Mouse (Mus musculus) ovary, postnatal 10 days (tissue): ENCODE data around the gene Gsg1l.

Source experiments
- DNase-seq: peaks from one replicate; pipeline ENCODE4 v3.0.0; 2022; ENCODE audit warnings: low spot score

Gsg1l gene

GRCm38 (mm10) chr7:125864026-125864425, 218.2 kb downstream of the Gsg1l start:
- DNase-seq, result no peak

DNA sequence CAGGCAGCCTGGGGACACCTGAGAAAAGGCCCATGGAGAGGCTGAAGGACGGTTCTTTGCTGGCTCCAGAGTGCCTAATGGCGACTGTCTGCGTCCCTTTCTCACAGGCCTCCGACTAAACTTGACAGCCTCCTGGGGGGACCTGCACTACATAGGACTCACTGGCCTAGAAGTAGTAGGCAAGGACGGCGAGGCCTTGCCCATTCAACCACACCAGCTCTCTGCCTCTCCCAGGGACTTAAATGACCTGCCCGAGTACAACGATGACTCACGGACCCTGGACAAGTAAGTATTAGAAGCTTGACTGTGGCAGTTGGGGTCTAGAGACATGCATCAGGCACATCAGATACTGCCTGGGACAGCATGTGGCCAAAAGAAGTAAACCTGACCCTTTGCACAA, 221.8 kb downstream of the Gsg1l start:
- no peak for DNase-seq

DNA sequence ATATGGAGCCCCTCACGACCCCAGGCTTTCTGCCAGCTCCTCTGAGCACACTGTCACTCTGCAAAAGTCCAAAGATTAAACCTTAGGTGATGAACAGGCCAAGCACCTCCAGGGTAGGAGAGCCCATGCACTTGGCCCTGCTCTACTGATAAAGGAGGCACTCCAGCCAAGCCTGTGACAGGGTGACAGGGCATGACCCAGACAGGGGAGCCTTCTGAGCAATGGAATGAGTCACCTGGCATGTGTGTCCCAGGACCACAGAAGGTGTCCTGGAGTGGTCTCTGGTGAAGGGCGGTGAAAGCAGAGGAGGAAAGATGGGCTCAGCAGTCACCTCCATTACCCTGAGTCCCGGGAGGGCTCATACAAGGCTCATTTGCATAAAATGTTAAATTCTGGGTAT, 222.6 kb downstream of the Gsg1l start:
- DNase-seq, result no peak

DNA sequence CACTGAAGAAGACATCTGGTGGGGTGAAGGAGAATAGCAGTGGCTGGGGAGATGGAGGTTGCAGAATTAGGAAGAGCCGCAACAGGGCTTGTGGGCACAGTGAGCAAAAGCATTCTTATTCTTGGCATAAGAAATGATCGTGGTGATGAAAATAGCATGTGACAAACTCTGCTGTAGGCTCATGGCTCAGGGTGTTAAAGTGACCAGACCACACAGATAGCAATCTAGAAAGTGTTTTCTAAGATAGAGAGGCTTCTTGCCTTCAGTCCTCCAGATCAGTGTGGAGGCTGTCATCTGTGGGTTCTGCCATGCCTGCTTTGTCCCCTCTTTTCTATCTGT, 234.7 kb downstream of the Gsg1l start:
- no peak for DNase-seq

DNA sequence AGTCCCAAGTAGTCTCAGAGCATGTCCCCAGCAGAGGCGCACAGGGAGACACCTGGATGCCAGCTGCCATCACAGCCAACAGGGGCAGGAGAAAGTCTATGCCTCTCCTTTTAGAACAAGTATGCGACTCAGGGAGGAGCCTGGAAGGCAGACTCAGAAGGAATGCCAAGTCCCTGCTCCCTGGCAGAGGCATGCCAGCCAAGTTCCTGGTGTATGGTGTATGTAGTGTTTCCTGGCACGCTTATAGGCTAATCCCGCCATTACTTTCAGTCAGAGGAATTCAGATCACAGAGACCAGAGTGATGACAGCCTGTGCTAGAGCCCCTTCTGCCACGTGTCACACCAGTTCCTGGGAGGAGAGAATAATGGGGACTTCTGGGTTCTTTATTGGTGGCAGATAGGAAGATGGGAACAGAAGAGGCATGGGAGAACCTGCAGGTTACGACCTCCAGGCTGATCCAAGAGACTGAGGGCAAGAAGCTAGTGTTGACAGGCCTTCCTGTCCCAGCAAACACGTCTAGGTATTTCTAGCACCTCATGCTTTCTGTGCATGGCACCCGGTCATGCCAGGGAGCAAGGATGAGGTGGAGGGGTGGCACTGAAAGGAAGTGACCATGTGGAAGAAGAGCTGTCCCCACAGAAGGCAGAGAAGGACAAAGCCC, 235.2 kb downstream of the Gsg1l start:
- no peak for DNase-seq

- no peak for DNase-seq
Measured at GRCm38 (mm10) chr7:125845611-125846010, 236.6 kb downstream of the Gsg1l start.

GRCm38 (mm10) chr7:125838078-125838742, 244.0 kb downstream of the Gsg1l start:
- DNase-seq, result no peak

DNA sequence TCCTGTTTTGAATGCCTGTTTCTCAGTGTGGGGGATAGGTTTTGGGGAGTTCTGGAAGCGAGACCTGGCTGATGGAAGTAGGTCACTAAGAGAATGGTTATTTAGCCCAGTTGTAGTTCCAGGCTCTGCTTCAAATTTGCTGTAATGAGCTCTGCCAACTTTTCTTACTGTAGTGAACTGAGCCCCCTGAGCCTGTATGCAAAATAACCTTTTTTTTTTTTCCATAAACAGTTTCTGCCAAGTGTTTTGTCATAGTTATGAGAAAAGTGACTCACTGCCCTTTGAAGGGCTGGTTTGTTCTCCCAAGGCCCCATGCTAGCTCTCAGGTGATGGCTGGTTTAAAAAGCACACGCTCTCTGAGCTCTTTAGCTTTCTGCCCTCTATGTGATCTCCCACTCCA, 248.7 kb downstream of the Gsg1l start:
- no peak for DNase-seq

DNA sequence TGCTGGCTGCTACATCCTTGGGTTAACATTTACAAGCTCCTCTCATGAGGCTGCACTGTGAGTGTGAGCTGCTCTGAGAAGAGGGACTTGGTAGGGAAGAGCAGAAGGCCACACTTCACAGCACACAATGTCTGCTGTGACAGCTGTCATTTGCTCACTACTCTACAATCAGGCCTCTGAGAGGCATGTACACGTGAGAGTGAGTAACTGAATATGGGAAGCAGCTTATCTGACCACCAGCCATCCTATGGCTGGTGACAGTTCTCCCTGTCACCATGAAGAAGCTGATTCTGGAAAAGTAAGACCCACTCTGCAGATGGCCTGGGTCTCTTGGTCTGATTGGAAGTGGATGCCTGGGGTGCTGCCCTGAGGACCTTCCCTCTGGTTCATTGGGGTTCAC, 249.4 kb downstream of the Gsg1l start:
- no peak for DNase-seq

DNA sequence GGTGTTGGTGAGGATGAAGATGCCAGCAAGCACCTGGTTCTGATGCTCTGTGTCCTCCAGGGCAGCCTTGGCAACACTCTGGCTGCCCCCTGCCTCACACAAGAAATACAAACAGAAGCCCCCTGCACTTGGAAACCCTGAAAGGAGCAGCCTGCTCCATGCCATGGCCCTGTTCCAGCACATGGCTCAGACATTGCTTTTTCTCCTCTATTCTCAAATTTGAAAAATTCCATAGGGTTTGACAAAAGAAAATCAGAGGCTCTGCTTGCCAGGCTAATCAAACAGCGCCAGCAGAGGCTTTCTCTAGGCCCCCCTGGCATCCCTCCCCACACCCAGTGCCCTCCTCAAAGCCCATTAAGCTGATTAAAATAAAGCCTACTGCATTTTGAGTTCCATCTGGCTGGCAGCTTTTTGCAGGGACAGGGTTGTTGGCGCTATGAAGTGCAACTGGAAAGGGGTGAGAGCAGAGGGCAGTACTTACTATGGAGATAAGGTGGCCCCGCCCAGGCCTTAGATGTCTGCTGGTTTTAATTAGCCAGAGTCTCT, 253.0 kb downstream of the Gsg1l start:
- no peak for DNase-seq

DNA sequence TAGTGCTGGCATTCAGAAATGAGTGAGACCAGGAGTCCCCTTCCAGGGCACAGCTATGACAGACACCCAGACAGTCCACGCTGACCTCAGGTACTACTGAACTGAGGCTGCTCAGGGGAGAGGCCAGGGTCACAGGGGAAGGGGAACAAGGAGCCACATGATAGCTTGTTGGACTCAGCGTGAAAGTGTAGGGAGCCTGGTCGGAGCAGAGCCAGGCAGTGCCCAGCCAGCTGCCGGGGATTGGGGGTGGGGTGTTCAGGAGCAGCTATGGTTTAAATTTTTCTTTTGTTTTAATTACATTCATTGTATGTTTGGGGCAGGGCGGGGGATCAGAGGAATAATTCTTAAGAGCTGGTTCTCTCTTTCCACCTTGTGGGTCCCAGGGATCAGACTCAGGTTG, 253.7 kb downstream of the Gsg1l start:
- DNase-seq, result no peak
